13 mouse cellular contexts compared by ENCODE assay signal in genomic region chr15:102346444-102346843, GRCm38 (mm10). TPM values are rescaled to one million over a fixed set of nuclear protein-coding genes. Genes with fewer than 3 reads are reported as not detected.
"Had no signal": no experiment of that assay in that cellular context is flagged by ENCODE, and none has a peak within 500 bp of the region (broad histone marks: within the 10 kb centered on the region; RNA-seq: fewer than 3 reads in every experiment).

No protein-coding gene starts in this region.

- H3K9ac ChIP-seq: limb, embryonic 12.5 days; liver, embryonic 13.5 days; liver, postnatal 0 days; midbrain, embryonic 15.5 days; neural tube, embryonic 12.5 days had no signal

- H3K36me3 ChIP-seq: midbrain, embryonic 15.5 days had no signal

- DNase-seq: kidney, adult 8-10 months; kidney, postnatal 25 days; liver; liver, embryonic 13.5 days; liver, postnatal 0 days; thymus, postnatal 4 days had no signal

- H3K4me3 ChIP-seq: limb, embryonic 12.5 days; liver, embryonic 13.5 days; megakaryocyte, embryonic 14.5 days; midbrain, embryonic 15.5 days; neural tube, embryonic 12.5 days had no signal

- H3K9me3 ChIP-seq: limb, embryonic 12.5 days; liver, embryonic 13.5 days; megakaryocyte, embryonic 14.5 days; midbrain, embryonic 15.5 days; neural tube, embryonic 12.5 days had no signal

- H3K27ac ChIP-seq: limb, embryonic 12.5 days; liver, embryonic 13.5 days; macrophage; midbrain, embryonic 15.5 days; neural tube, embryonic 12.5 days had no signal

RNA-seq across cellular contexts. Expression of gene Sp7, which starts 20.5 kb away (rescaled TPM):
- total RNA-seq: monocyte, adult 5-6 weeks; neutrophil, adult 5-6 weeks had no signal
